Mouse (Mus musculus) kidney, postnatal 10 days (tissue): Measurements from ENCODE around the gene Olfr156.
A peak's percentile ranks its signal among the peaks of the same experiment; 100 is the strongest.
"Not testable (repeated sequence)": the region's sequence is repeated elsewhere in the genome, so short reads cannot be mapped to it uniquely, and the experiment has no call there.

Source experiments
- DNase-seq: peaks from one replicate; pipeline ENCODE4 v3.0.0; 2021; ENCODE audit warnings: mixed read lengths

Gene Olfr156

DNA sequence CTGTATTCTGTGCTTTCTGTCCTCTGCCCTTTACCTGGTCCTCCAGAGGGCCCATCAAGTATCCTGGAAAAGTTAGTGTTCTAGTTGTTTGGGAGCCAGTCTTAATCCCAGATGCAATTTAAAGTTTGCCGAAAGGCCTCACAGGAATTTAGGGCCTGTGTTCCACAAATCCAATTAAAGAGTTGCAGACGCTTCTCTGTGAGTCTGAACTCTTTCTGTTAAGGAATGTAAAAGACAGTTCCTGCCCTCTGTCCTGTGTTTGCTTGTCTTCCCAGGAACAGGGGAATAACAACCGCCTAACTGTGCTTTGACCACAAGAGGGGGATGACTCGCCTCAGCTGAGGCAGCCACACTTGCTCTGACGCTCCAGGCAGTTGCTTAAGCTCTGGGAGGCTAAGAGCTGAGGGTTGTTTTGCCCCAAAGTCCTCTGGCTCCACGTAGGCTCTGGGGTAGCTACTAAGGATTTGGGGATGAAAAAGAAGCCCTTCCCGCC, at the start of gene Olfr156:
Gene Olfr156 (minus strand): TSS at position 51 of the 493 bp plus-strand sequence.
- DNase-seq = peak; percentile 60

DNA sequence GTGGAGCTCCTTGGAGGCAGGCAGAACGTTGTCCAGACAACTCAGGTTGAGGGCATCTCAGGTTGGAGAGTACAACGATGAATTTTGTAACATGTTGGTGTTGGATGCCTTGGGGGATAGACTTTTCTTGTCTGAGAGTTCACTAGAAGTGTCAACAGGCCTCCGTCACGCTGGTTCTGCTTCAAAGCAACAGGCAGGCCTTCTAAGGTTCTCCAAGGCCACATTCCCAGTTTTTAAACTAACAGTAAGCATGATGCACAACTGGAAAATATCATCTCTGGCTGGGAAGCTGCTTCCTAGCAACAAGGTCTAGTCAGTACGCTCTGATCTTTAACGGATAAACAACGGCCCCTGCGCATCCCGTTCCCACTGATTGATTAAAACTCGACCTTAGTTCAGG, 46.1 kb upstream of the Olfr156 start:
- no peak for DNase-seq

DNA sequence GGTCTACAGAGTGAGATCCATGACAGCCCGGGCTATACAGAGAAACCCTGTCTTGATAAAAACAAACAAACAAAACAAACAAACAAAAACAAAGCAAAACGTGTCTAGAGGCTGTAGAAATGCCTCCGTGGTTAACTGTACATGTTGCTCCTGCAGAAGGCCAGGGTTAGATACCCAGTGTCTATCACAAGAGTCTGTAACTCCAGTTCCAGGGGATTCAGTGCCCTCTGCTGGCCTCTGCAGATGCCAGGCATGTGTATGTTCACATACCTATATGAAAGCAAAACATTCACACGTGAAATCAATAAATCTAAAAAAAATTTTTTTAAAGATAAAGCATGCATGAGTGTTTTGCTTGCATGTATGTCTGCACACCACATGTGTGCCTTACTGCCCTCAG, 39.6 kb upstream of the Olfr156 start:
- no peak for DNase-seq

DNA sequence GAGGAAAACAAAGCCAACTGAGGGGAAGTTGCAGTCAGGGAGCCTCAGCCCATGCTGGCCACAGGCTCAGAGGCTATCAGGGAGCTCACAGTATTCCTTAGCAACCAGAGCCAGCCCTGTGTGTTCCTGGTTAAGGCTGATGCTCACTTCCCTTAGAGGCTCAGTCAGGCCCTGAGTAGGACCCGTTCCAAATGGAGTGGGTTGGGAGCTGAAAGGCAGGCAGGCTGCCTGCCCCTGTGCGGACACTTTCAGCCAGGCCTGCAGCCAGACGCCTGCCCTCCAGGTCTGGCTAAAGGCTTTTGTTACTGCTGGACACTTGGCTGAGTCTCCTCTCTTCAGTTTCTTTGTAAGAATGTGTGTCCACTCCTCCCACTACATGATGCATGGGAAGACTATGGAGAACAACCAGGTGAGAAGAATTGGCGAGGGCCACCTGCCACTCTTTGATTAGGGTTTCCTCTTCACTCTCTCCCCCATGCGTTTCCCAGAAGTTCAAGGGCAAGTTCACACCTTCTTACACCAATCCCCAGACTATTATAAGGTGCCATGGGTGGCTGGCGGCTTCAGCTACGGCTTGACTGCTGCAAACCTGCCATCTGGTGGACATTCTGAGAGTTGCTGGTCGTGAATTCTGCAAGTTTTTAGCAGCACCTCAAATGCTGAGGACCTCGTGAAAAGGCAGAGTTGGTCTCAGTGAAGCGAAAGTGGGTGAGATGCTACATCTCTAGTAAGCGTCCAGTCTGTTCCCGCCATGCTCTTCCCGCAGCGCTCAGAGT, 37.2 kb upstream of the Olfr156 start:
- DNase-seq = peak; percentile 83

DNA sequence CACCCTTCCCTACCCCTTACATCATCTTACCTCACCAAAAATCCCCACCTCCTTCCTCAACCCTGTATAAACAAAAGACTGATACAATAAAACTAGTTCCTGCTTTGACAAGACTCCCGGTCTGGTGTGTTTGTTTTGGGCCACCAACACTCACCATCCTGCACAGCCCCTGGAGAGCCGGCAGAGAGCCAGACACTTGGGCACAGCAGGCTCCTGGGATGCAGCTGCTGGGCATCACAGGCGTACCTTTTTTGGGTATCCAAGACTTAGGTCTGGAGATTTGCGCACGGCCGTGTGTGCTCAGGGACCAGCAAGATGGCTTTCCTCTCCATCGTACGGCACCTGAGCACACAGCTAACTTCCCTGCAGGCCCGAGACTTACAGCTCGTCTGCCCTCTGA, 36.2 kb upstream of the Olfr156 start:
- no peak for DNase-seq

DNA sequence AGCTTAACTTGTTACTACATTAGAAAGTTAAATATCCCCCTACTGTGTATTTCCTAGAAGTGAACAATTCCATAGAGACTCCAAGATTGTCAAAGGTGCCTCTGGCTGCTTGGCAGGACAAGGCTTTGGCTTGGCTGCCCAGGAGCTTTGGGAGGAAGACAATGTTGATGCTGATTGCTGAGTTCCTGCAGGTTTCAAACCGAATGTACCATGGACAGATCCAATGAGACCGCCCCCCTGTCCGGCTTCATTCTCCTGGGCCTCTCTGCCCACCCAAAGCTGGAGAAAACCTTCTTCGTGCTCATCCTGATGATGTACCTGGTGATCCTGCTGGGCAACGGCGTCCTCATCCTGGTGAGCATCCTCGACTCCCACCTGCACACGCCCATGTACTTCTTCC, 30.4 kb upstream of the Olfr156 start:
- no peak for DNase-seq

DNA sequence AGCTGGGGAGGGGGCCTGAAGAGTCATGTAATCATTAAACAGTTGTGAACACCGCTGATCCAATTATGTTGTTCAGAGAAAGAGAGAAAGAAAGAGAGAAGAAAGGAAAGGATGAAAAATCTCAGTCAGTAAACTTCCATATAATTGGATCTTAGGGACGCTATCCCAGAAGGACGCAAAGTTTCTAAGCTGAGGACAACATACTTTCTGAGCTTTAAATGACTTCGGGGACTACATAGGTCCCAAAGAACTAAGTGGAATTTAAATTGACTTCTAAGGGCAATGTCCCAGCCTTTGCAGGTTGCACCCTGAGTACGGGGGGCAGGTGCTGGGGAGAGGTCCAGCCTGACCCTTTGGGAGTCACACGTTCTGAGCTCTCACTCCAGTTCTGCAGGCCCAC, 27.6 kb upstream of the Olfr156 start, which contains the start of gene Olfr155:
Gene Olfr155 (plus strand): TSS at position 301 of the 400 bp plus-strand sequence.
- DNase-seq = no peak

DNA sequence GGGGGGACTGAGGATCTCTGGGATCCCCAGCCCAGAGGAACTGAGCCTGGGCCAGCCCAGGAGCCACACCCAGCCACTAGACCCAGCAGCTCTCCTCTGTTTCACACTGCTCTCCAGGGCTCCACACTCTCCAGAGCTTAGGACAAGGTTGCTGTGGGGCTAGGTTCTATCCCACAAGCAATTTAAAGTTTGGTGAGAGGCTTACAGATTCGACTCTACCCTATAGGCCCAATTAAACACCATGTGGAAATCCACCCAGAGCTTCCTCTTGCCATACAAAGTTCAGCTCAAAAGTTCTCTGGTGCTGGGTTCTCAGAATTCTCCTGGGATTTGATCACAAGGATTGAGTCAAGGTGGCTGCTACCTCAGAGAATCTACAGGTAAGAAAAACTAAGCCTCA, 16.4 kb upstream of the Olfr156 start, which contains the start of gene Olfr157:
Gene Olfr157 (minus strand): TSS at position 101 of the 400 bp plus-strand sequence.
- DNase-seq = no peak

DNA sequence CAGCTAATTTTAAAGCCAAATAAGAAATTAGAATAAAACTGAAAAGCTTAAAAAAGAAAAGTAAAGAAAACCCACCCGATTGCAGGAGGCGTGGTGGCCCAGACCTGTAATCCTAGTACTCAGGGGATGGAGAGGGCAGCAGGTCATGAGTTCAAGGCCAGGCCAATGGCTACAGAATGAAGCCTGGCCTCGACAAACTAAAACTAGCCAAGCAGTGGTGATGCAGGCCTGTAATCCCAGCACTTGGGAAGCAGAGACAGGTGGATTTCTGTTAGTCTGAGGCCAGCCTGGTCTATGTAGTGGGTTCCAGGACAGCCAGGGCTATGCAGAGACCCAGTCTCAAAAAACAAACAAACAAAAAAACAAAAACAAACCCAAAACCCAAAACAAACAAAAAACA, 14.6 kb upstream of the Olfr156 start:
- DNase-seq = no peak

DNA sequence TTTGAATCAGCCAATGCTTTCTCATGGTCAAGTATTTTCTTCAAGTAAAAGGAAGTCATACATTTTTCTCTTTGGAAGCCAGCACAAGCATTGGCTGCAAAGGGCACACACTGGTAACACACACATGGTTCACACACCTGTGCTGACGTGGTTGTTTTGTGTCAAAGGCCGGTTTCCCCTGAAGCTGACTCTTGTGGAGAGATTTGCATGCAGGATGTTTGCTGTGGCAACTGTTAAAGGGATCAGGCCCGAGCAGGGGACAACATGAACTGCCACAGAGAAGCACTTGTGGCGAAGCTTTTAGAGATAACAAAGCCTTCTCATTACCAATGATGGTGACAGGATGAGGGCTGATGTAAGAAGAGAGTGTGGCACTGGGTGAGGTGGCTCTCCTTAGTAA, 11.1 kb upstream of the Olfr156 start:
- DNase-seq = no peak

DNA sequence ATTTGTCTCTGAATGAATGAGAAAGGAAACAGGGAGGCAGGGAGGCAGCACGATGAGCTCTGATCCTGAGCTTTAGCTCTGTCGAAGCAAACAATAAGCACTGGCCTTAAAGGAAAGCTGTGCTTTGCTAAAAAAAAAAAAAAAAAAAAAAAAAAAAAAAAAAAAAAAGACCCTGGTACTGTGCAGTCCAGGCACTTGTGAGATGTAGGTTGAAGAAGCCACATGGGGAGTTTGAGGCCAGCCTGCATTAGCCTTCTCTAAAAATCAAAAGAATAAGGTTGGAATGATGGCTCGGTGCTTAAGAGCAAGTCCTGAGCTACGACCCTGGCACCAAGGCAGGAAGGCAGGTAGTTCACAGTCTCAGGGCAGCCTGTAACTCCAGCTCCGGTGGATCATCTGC, 10.1 kb upstream of the Olfr156 start:
- no peak for DNase-seq

DNA sequence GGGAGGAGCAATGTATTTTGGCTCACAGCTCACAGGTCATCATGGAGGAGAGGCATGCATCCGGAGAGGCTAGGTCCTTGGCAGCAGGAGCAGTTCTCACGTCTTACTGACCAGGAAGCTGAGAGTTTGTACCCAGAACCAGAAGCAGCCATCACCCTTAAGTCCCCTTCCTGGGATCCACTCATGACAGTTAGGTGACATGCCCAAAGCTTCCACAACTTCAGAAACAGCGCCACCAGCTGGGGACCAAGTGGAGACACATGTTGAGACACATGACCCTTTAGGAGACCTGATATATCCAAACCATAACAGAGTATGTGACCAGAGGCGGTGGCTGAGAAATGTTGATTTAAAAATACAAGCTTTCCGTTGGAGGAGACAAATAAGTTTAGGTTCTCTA, 8.3 kb upstream of the Olfr156 start:
- DNase-seq = no peak

DNA sequence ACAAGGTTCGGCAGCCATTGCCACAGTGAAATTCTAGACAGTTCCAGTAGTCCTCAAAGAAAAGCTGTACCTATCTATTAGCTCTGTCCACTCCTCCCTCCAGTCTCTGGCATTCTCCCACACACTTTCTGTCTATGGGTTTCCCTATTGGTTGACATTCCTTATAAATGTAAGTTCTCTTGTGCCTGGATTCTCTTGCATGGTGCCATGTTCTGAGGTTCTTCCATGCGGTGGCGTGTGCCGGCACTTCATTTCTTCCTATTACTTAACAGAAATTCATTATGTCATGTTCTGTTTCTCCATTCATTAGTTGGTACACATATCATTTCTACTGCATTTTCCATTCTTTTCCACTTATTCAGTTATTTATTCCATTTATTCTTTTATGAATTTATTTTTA, 5.1 kb upstream of the Olfr156 start:
- DNase-seq = no peak

DNA sequence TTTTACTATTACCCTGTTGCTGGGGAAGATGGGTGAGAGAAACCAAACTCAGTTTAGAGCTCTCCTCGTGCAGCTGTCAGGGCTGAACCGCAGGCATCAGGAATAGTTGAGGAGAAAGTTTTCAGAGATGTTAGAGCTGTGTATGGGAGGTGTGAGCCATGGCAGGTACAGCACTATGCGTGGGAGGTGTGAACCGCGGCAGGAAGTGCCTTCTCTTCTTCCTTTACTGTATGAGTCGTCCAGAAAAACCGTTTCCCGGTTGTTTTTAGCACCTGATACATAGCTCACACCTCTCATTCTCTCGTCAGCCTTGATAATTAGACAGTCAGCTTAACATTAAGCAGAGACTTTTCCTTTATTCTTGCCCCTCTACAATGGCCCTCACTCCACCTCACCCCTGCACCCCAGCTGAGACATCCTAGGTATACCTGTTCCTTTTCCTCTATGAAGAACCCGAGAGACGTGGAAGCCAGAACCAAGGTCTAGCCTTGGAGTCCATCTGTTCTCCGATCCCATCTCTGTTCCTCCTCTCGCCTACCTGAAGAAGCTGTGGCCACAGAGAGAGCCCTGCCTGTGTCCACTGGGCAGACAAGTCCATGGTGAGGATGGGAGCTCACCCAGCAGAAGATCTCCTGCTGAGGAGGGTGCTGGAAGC, 672 bp downstream of the Olfr156 start:
- DNase-seq = no peak

DNA sequence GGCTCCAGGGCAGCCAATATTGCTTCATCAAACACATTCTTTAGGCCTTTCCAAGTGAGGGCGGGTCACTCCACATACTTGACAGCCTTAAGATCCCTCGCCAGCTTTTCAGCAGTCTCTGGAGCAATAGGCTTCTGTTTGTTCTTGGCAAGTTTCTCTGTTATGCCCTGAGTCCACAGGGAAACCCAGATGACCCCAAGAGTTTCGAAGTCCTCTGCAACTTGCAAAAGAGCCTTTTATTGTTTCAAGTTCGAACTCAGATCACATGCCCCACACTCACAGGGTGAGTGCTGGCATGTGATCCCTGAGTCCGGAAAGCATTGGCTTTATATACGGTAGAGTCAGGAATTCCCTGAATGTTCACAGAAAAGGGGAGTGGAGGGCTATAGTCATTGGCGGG, 24.8 kb downstream of the Olfr156 start:
- no peak for DNase-seq

DNA sequence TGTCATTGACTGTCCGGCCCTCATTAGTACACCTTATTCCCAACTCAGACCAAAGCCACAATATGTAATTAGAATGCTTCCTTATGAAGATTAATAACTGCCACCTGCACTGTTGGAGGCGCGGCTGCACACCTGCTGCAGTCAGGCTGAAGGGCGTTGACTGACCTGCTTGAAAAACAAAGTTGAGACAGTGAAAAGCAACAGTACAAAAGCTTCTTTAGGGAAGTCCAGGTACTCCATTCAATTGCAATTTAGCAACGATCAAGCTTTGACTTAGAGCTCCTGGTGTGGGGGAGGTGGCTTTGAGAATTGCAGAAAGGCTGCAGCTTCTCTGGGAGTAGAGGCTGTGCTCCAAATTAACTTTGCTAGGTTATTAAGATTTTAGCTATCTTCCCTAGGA, 27.9 kb downstream of the Olfr156 start:
- not testable (repeated sequence) for DNase-seq

DNA sequence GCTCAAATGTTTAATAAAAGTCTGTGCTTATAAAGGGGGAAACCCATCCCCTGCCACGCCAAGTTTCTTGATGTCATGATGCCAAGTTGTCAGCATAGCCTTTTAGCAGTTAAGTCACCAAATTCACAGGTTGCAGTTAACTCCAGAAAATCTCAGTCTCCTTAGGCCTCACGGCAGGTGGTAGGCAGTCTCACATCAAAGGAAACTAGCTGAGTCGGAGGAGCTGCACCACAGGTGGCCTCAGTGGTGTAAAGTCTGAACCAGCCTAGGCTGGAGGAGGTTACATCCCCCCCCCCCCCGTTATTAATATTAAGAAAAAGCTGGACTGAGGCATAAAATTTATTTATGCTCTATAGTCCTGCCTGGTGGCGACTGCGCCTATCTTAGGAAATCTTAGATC, 28.4 kb downstream of the Olfr156 start:
- DNase-seq = no peak

DNA sequence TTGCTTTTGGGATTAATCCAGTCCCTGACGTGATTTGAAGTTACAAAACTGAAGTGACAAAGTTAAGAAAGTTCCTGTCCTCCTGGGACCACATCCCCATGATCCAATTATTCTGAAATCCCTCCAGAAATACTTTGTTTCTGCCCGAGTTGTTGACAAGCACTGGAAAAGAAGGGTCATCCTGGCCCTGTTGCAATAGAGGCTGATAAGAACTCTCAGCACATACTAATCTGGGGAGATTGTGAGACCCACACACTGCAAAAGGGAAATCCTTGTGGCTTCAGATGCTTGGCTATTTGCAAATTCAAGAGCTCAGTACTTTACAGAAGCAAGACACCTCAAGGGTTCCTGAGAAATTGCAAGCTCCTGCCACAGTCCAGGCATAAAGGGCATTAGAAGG, 51.4 kb downstream of the Olfr156 start:
- no peak for DNase-seq

DNA sequence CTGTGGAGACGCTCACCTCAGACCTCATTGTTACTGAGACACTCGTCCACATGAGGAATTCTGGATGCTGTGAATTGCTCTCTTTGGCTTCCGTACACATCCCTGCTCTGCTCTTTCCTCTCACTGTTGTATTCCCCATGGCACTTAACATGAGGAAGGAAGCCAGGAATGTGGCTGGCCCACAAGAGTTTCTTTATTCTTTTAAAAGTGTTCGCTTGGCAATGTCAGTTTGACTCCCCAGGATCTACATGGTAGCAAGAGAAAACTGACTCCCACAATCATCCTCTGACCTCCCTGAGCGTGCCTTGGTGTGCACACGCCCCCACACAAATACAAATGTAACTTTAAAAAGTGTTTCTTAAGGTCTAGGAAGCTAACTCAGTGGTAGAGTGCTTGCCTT, 52.1 kb downstream of the Olfr156 start:
- DNase-seq = no peak

DNA sequence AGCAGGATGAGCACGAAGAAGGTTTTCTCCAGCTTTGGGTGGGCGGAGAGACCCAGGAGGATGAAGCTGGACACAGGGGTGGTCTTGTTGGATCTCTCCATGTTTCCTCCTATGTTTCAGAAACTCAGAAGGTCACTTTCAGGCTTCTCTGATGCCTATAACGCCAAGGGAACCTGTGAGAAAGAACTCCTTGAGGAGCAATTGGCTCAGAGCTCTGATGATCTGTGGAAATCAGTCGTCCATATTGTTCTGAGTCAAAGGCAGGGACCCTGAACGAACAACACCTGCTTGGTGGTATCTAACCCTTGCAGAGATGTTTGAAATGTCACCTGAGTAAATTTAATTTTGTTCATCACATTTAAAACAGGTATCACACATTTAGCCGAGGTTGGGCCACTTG, 52.8 kb downstream of the Olfr156 start, which contains the start of gene Olfr159:
Gene Olfr159 (minus strand): TSS at position 101 of the 400 bp plus-strand sequence.
- no peak for DNase-seq
